Mouse (Mus musculus): Measurements from ENCODE around the gene Igfbp6.
A peak's percentile ranks its signal among the peaks of the same experiment; 100 is the strongest.

The Igfbp6 gene

GRCm38 (mm10) chr15:102144274-102144711 lies at the start of gene Igfbp6:
Igfbp6 (plus strand) TSS chr15:102144362.
- DNase-seq = no peak

GRCm38 (mm10) chr15:102094988-102095387 lies 49.2 kb upstream of the Igfbp6 start:
- DNase-seq = no peak

GRCm38 (mm10) chr15:102097147-102097915 lies 46.8 kb upstream of the Igfbp6 start:
- no peak for DNase-seq

- DNase-seq = no peak
Measured at GRCm38 (mm10) chr15:102097991-102098555, 46.1 kb upstream of the Igfbp6 start.

GRCm38 (mm10) chr15:102099260-102099659 lies 44.9 kb upstream of the Igfbp6 start:
- no peak for DNase-seq

- DNase-seq = no peak
Measured at GRCm38 (mm10) chr15:102099771-102100160, 44.4 kb upstream of the Igfbp6 start.

GRCm38 (mm10) chr15:102100161-102100981 lies 43.8 kb upstream of the Igfbp6 start, which contains the start of gene Tns2:
Tns2 (plus strand) TSS chr15:102100413.
- DNase-seq = peak; percentile 77

- no peak for DNase-seq
Measured at GRCm38 (mm10) chr15:102100996-102101671, 43.0 kb upstream of the Igfbp6 start.

- DNase-seq = no peak
Measured at GRCm38 (mm10) chr15:102101672-102102541, 42.3 kb upstream of the Igfbp6 start.

- peak; percentile 45 for DNase-seq
Measured at GRCm38 (mm10) chr15:102102548-102103121, 41.5 kb upstream of the Igfbp6 start.

- DNase-seq = no peak
Measured at GRCm38 (mm10) chr15:102103371-102103946, 40.7 kb upstream of the Igfbp6 start.

- no peak for DNase-seq
Measured at GRCm38 (mm10) chr15:102103947-102104555, 40.1 kb upstream of the Igfbp6 start.

- DNase-seq = no peak
Measured at GRCm38 (mm10) chr15:102105360-102105759, 38.8 kb upstream of the Igfbp6 start.

GRCm38 (mm10) chr15:102105764-102106730 lies 38.1 kb upstream of the Igfbp6 start:
- peak; percentile 42 for DNase-seq

- DNase-seq = peak; percentile 72
Measured at GRCm38 (mm10) chr15:102106754-102107456, 37.3 kb upstream of the Igfbp6 start.

- peak; percentile 73 for DNase-seq
Measured at GRCm38 (mm10) chr15:102107689-102108573, 36.2 kb upstream of the Igfbp6 start.

All from liver (tissue).